Mouse (Mus musculus) small intestine, adult 2 months (tissue): Measurements from ENCODE around the gene Atxn7l2.

ENCODE experiments used
- CTCF ChIP-seq: fragments of 200-500 bp; IDR thresholded peaks from 2 replicates; pipeline ENCODE4 v1.5.1; 2012; ENCODE audit warnings: low read depth, mild to moderate bottlenecking, control low read depth, inconsistent platforms, low read length, moderate library complexity, mixed read lengths; ENCODE audit not compliant: insufficient replicate concordance, insufficient read length; ENCODE audit errors: extremely low read depth
- POLR2A ChIP-seq: fragments of 200-500 bp; IDR thresholded peaks from 2 replicates; pipeline ENCODE4 v1.6.1; 2012; ENCODE audit warnings: low read depth, mild to moderate bottlenecking, control low read depth, inconsistent platforms, low read length, moderate library complexity

DNA sequence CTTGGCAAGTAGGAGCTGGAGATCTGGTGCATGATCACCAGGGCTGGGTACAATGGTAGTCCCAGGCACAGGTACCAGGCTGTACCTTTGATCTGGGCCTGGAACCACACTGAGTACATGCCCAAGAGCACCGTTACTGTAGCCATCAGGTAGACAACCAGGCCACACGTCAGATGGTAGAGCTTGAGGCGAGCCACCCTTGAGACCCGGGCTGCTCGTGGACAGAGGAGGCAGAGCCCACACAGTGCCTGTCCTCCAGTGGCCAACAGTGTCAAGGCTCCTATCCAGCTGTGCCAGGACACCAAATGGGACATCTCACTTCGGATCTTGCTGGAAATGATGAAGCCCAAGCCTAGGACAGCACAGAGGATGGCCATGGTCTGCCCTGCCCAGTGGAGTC lies 11.5 kb downstream of the Atxn7l2 start:
- TF ChIP-seq CTCF, result no peak
- TF ChIP-seq POLR2A, result no peak
